Mouse (Mus musculus) stomach, postnatal 0 days (tissue): ENCODE results near the gene 1810046K07Rik. TPM values are rescaled to one million over a fixed set of nuclear protein-coding genes. Genes with fewer than 3 reads are reported as not detected.

Source experiments
- ATAC-seq: fragments of 200-750 bp; cut with Nextera tagmentation; 2 replicates; pipeline ENCODE4 v1.8.0; 2017; ENCODE audit not compliant: low FRiP score, low TSS enrichment
- DNase-seq: peaks from one replicate; pipeline ENCODE4 v3.0.0-alpha.2; 2016; ENCODE audit warnings: low spot score
- H3K27ac ChIP-seq: fragments of 300-500 bp; sonication (generic); replicated peaks from 2 replicates; pipeline ENCODE4 v1.5.1; 2014; ENCODE audit warnings: mild to moderate bottlenecking, control low read depth
- H3K27me3 ChIP-seq: fragments of 300-500 bp; sonication (generic); 2 replicates; pipeline ENCODE4 v1.6.1; 2014; ENCODE audit warnings: low read length; ENCODE audit not compliant: control insufficient read depth, insufficient read depth
- H3K36me3 ChIP-seq: fragments of 300-500 bp; sonication (generic); 2 replicates; pipeline ENCODE4 v1.6.1; 2014; ENCODE audit warnings: low read length, mixed read lengths; ENCODE audit not compliant: control insufficient read depth, insufficient read depth
- H3K4me1 ChIP-seq: fragments of 300-500 bp; sonication (generic); replicated peaks from 2 replicates; pipeline ENCODE4 v1.6.1; 2014; ENCODE audit warnings: antibody characterized with exemption; ENCODE audit not compliant: control insufficient read depth, insufficient read depth
- H3K4me2 ChIP-seq: fragments of 300-500 bp; sonication (generic); replicated peaks from 2 replicates; pipeline ENCODE4 v1.6.1; 2014; ENCODE audit warnings: low read depth, mild to moderate bottlenecking, control low read depth, moderate library complexity
- H3K4me3 ChIP-seq: fragments of 300-500 bp; sonication (generic); 2 replicates; pipeline ENCODE4 v1.5.1; 2014; ENCODE audit warnings: low read depth, low read length, control low read depth
- H3K9ac ChIP-seq: fragments of 300-500 bp; sonication (generic); 2 replicates; pipeline ENCODE4 v1.6.1; 2014; ENCODE audit warnings: mild to moderate bottlenecking, low read length, control low read depth, mixed read lengths
- H3K9me3 ChIP-seq: fragments of 300-500 bp; sonication (generic); 2 replicates; pipeline ENCODE4 v1.6.1; 2016; ENCODE audit warnings: low read length; ENCODE audit not compliant: control insufficient read depth
- CTCF ChIP-seq: IDR thresholded peaks from 2 replicates; pipeline ENCODE4 v1.5.1; 2016; ENCODE audit warnings: antibody characterized with exemption, low read depth, mild to moderate bottlenecking, moderate library complexity
- EP300 ChIP-seq: optimal IDR thresholded peaks from 2 replicates; pipeline ENCODE3; 2016; ENCODE audit warnings: antibody characterized with exemption
- WGBS: fragments of 180-500 bp; shearing (Covaris S2); extraction: QIAGEN DNeasy Blood & Tissue Kit; methylation state at CpG from one replicate; pipeline ENCODE4 v1.1.7; 2014; 5-methylcytosine and 5-hydroxymethylcytosine counted together
- polyA plus RNA-seq: library from polyadenylated mRNA; unstranded; fragments of >200 nt; fragmentation: Nextera tagmentation; extraction: Ambion mirVana; gene quantifications from 2 replicates; pipeline ENCODE4 v1.2.1, GENCODE M21; 2015

1810046K07Rik gene
- polyA plus RNA-seq, 1 experiment from 2014 or later = 0.23 TPM

DNA sequence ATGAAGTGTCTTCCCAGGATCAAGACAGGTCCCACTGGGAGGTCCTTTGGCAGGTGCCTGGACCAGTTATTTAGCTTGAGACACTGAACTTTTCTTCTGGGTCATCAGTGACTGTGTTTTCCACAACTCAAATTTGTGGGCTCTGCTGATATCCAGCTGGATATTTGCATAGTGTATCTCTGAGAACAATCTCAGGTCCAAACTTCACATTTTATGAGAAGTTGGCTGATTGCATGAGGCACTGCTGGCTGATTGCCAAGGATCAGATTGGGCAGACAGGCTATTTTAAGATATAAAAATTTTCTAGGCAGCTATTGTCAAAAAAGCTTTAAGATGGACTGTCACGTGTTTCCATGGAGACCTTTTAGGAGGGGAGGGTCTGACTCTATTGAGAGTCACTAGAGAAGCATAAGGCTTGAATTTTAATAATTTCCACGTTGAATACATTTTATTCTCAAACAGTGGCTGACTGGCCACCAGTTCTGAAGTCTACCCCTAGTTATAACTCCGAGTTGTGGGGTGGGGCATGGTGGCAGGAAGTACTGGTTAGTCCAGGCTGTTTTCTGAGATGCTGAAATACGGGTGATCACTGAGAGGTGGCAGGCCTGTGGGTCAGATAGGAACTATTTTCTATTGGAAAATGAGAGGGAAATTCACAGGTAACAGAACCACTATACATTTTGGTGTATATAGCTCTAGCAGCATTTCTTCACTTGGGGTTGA lies 71.8 kb downstream of the 1810046K07Rik start:
- Histone ChIP-seq H3K4me1 (no peaks in the 10 kb centered on the region), H3K9me3 (no peaks in the 10 kb centered on the region), H3K27ac (no peak overlapping the region), H3K9ac (no peak overlapping the region), H3K4me2 (no peak overlapping the region), H3K4me3 (no peak overlapping the region), H3K36me3 (no peaks in the 10 kb centered on the region), H3K27me3 (no peaks in the 10 kb centered on the region)
- TF ChIP-seq CTCF (no peak), EP300 (no peak)
- DNase-seq = no peak
- no peak for ATAC-seq
- 52% methylated on average over 4 of the region's 4 CpGs for WGBS

Other genes with a start within 250 kb of the 1810046K07Rik start
- gene 4833427G06Rik, start 226.8 kb downstream of the 1810046K07Rik start, polyA plus RNA-seq = not detected in 2 replicates
- 0.06 and 0.08 TPM in 2 replicates for gene Gm32742, start 163.4 kb downstream of the 1810046K07Rik start, polyA plus RNA-seq
- 0.12 and 0.13 TPM in 2 replicates for gene Pou2af1, start 115.2 kb downstream of the 1810046K07Rik start, polyA plus RNA-seq
- gene Colca2, start 50.3 kb downstream of the 1810046K07Rik start, polyA plus RNA-seq = 11.1 and 11.2 TPM in 2 replicates